Mouse (Mus musculus) adrenal gland, adult 2 months (tissue): ENCODE measurements around the gene Mpv17l2. TPM values are rescaled to one million over a fixed set of nuclear protein-coding genes. Genes with fewer than 3 reads are reported as not detected.

Experiments used
- DNase-seq: peaks from one replicate; pipeline ENCODE4 v3.0.0; 2021
- long read RNA-seq: library from polyadenylated mRNA; stranded (forward); transcript quantifications from one replicate; pipeline ENCODE4 v2.0.0, GENCODE M21; 2021
- polyA plus RNA-seq: library from polyadenylated mRNA; depleted of rRNA; stranded (reverse); fragments of >200 nt; gene quantifications from 2 replicates; pipeline ENCODE4 v1.2.3, GENCODE M21; 2012; rRNA removed
- total RNA-seq, 2 experiments: library from RNA; stranded (reverse); gene quantifications; 2 replicates each; pipeline ENCODE4 v1.2.3; 2021

The Mpv17l2 gene
- 100 to 1,000 TPM; 108 to 132 TPM for total RNA-seq
- 359 and 417 TPM in 2 replicates for polyA plus RNA-seq
- long read RNA-seq, transcript Mpv17l2-201 (5 exons, 980 nt) = major isoform, 134 of 174 reads
- long read RNA-seq, partial matches to known transcripts = 7 of 174 reads
- long read RNA-seq, other reads (novel, unspliced or antisense) = 31 of 174 reads

GRCm38 (mm10) chr8:70760775-70761406, at the start of gene Mpv17l2:
Gene Mpv17l2, minus strand, starts transcription at chr8:70760946.
- peak; percentile 98 for DNase-seq

DNA sequence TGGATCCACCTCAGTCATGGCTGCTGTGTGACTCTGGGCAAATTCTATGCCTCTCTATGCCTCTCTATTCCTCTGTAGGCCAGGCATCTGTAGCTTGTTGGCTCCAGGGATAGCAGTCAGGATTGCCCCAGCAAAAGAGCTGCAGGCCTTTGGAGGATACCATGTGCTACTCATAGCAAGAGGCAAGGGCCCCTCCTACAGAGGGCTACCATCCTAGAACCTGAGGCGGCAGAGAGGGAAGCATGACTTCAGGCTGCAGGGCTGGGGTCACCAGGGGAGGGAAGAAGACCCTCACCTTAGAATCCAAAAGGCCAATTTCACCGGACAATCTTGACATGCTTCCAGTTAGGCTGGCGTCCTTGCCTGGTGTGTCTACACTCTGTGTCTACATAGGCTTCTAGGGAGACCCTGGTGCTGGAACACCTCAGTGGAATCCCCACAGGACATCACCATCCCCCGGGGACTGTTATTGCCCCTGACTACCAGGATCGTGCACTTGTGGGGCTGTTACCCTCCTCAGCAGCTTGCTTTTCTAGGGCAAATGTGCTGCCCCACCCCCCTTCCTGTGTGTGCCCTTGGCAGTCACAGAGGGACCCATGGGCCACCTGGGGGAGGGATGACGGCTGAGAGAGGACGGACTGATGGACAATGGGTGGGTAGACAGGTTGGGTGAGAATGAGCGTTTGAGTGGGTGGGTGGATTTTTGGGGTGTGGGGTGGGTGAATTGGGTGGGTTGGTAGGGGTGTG, 48.4 kb upstream of the Mpv17l2 start:
- no peak for DNase-seq

DNA sequence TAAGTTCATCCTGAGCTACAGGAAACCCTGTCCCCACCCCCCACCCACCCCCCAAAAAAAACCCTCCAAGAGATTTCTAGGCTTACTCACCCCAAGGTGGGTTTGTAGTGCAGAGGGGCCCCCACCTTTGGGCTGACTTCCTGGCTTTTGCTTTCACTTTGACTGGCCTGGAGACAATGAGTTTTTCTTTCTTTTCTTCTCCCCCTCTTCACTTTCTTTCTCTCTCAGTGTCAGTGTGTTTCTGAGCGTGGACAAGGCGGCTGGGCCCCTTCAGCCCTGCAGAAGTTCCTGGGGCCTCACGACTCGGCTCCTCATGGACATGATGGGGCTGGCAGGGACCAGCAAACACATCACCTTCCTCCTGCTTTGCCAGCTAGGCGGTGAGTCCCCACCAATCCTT, 47.5 kb upstream of the Mpv17l2 start, which contains the start of gene Il12rb1:
TSS of gene Il12rb1 (plus strand) at position 211 of the 400 bp plus-strand sequence.
- DNase-seq = no peak

- no peak for DNase-seq
These were observed 46.6 kb upstream of the Mpv17l2 start for GRCm38 (mm10) chr8:70807304-70807703.

GRCm38 (mm10) chr8:70806541-70806940, 45.8 kb upstream of the Mpv17l2 start:
- no peak for DNase-seq

- DNase-seq = peak; percentile 94
These were observed 43.9 kb upstream of the Mpv17l2 start, which contains the start of gene Mast3 for GRCm38 (mm10) chr8:70804481-70805206. Gene Mast3, minus strand, starts transcription at chr8:70805054.

- peak; percentile 48 for DNase-seq
These were observed 43.2 kb upstream of the Mpv17l2 start for GRCm38 (mm10) chr8:70803761-70804480.

GRCm38 (mm10) chr8:70802786-70803510, 42.2 kb upstream of the Mpv17l2 start:
- DNase-seq = no peak

DNA sequence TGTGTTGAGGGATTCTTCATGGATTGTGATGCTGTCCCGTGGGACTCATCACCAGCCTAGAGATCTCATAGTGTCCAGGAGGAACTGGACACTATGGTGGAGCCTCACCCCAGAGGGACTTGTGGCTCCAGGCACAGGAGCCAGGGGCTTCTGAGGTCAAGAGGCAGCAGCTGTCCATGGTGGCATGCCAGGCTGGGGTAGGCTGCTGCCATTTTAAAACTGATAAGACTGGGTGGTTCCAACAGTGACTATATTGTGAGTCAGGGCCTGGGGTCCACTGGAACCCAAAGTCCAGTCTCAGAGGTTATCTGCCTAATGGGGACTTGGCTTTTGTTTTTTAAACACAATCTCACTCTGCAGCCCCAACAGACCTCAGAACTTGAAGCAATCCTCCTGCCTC, 41.1 kb upstream of the Mpv17l2 start:
- DNase-seq = no peak

GRCm38 (mm10) chr8:70801156-70801555, 40.4 kb upstream of the Mpv17l2 start:
- DNase-seq = no peak

- no peak for DNase-seq
These were observed 39.9 kb upstream of the Mpv17l2 start for GRCm38 (mm10) chr8:70800648-70801047.

DNA sequence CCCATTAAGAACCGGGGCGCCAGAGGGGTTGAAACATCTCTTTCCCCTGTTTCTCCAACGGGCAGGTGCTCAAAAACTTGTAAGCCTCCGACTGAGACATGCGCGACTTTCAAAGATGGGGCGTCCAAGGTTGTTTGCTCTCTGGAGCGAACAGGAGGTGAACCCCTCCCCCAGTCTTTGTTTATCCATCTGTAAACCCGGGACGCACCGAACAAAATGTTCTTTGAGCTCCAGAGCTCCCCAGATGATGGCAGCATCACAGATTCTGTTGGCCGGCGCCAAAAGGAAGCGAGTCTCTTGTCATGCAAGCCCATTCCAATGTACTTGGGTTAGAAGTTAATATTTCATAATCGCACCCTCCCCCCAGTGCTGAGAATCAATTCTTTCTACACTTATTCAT, 37.5 kb upstream of the Mpv17l2 start:
- no peak for DNase-seq

DNA sequence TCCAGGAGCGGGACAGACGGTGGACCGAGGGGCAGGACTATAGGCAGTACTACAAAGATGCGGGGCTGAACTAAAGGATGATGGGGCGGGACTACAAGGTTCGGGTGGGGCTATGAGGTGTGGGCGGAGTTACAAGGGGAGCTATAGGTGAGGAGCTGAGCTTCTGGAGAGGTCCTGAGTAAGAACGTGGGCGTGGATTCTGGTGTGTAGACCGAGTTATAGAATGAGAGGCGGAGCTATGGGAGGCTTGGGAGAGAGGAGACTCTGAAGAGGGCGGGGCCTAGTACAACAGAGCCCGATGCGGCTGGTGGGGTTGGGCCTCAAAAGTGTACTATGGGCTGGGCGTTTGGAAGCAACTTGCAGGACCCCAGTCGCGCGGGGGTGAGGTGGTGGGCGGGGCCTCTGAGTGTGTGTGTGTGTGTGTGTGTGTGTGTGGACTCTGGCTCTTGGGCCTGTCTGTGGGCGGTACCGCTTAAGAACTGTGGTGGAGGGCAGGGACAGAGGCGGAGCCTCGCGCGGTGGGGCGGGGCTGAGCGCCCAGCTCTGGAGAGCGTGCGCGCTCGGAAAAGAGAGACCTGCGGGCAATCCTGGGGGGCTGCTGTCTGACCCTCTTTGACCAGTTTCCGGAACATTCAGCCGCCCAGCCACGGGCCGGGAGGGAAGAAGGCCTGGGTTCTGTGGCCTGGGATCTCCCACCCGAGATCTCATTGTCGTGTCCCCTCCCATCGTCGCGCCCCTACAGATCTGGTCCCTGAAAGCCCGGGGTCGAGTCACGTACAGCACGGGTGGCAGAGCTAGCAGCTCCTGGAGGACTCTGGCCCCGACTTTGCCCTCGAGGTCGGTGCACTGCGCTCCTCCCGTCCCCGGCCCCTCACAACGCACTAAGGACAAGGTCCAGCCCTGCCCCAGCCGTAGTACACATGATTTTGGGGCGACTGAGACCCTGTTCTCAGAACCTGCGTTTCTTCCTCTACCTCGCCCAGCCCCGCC, 36.6 kb upstream of the Mpv17l2 start:
- DNase-seq = peak; percentile 96

DNA sequence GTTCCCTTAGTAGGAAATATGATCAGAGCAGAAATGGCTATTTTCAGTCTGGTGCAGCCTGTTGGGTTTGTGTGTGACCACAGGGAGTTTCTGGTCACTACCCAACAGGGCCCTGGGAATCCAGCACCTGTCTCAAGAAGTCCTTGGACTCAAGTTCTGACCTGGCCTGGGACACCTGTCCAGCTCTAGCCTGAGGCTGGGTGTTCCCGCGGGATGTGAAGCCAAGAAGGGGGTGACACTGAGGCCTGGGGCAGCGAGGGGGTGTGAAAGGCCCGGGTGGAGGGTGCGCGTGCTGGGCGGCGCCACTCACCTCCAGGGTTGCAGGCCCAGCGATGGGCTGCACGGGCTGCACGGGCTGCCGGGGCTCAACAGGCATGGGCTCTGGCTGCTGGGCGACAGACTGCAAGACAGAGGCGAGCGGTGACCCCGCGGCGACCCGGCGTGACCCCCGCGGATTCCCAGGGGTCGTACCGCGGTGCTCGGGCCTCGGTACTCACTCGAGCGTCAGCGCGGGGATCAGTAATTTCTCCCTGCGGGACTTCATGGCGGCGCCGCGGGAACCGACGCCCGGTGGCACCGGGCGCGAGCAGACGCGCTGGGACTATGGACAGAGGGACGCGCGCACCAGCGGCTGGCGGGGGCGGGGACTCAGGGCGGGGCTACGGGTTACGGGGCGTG, 35.8 kb upstream of the Mpv17l2 start:
- no peak for DNase-seq

DNA sequence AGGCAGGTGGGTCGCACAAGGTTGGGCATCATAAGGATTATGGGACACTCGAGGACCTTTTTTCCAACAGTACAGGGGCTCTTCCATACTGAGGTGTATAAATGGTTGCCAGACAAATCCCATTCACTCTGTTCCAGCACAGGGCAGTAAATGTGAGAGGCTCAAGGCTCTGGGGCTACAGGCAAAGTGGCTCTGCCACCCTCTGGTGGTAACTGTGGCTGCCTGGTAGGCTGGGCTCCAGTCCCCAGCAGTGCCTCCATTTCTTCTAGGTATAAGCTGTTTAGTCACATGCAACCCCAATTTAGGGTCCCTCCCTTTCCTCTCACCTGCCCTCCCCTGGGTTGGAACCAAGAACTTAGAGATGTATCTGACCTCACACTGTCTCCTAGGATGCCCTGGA, 34.6 kb upstream of the Mpv17l2 start:
- no peak for DNase-seq

GRCm38 (mm10) chr8:70794215-70794614, 33.5 kb upstream of the Mpv17l2 start:
- DNase-seq = no peak

- DNase-seq = no peak
These were observed 32.0 kb upstream of the Mpv17l2 start for GRCm38 (mm10) chr8:70792700-70793099.

DNA sequence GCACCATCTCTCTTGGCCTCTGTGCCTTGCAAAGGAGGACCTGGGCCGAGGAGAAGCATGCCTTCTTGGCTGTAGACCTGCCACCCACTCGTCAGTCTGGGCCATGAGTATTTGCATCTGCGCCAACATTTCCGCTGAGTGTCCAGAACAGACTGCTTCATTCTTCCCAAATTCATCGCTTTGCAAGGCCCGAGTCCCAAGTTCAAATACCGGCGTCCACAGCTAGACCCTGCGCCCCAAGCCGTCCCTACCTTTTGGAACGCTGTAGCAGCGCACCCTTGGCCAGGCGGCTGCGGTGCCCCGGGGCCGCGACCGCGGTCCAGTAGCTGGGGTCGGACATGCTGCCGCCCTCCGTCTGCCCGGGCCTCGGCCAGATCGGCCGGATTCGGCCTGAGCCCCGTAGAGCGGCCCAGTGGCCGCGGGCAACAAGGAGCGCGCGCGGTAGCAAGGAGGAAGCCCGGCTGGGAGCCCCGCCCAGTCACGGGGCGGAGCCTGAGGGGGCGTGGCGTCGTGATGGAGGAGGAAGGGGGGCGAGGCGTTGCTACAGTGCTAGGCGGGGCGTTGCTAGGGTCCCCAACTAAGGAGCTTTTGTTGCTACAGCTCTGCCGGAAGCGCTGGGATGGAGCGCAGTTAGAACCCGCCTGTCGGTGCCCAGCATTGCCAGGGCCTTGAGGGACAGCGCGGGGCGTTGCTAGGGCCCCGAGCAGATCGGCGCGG, 31.4 kb upstream of the Mpv17l2 start:
- DNase-seq = peak; percentile 99

- DNase-seq = no peak
These were observed 30.6 kb upstream of the Mpv17l2 start for GRCm38 (mm10) chr8:70791294-70791701.
